Mouse (Mus musculus) midbrain, embryonic 14.5 days (tissue): ENCODE measurements around the gene Slc13a2. TPM values are rescaled to one million over a fixed set of nuclear protein-coding genes. Genes with fewer than 3 reads are reported as not detected.

ENCODE experiments used
- ATAC-seq: fragments of 200-750 bp; cut with Nextera tagmentation; 2 replicates; pipeline ENCODE4 v1.8.0; 2017; ENCODE audit warnings: moderate number of reproducible peaks, moderate library complexity; ENCODE audit not compliant: low FRiP score, low TSS enrichment
- DNase-seq: peaks from one replicate; pipeline ENCODE4 v3.0.0-alpha.2; 2015
- H3K27ac ChIP-seq: fragments of 300-500 bp; sonication (generic); replicated peaks from 2 replicates; pipeline ENCODE4 v1.5.1; 2014; ENCODE audit warnings: mild to moderate bottlenecking, low read depth, low read length, moderate library complexity
- H3K27me3 ChIP-seq: fragments of 300-500 bp; sonication (generic); 2 replicates; pipeline ENCODE4 v1.6.1; 2014; ENCODE audit warnings: low read length, control low read depth, mixed read lengths; ENCODE audit not compliant: control insufficient read depth, insufficient read depth
- H3K36me3 ChIP-seq: fragments of 300-500 bp; sonication (generic); 2 replicates; pipeline ENCODE4 v1.6.1; 2014; ENCODE audit warnings: low read length, control low read depth; ENCODE audit not compliant: control insufficient read depth, insufficient read depth
- H3K4me1 ChIP-seq: fragments of 300-500 bp; sonication (generic); 2 replicates; pipeline ENCODE4 v1.6.1; 2014; ENCODE audit warnings: mild to moderate bottlenecking, antibody characterized with exemption, low read length, control low read depth; ENCODE audit not compliant: control insufficient read depth, insufficient read depth
- H3K4me2 ChIP-seq: fragments of 300-500 bp; sonication (generic); 2 replicates; pipeline ENCODE4 v1.6.1; 2014; ENCODE audit warnings: mild to moderate bottlenecking, low read length, moderate library complexity
- H3K4me3 ChIP-seq: fragments of 300-500 bp; sonication (generic); replicated peaks from 2 replicates; pipeline ENCODE4 v1.5.1; 2014; ENCODE audit warnings: low read depth, low read length
- H3K9ac ChIP-seq: fragments of 300-500 bp; sonication (generic); replicated peaks from 2 replicates; pipeline ENCODE4 v1.6.1; 2014; ENCODE audit warnings: mild to moderate bottlenecking, low read length, moderate library complexity
- H3K9me3 ChIP-seq: fragments of 300-500 bp; sonication (generic); 2 replicates; pipeline ENCODE4 v1.6.1; 2016; ENCODE audit warnings: low read length, control low read depth, mixed read lengths; ENCODE audit not compliant: control insufficient read depth
- WGBS: fragments of 180-500 bp; shearing (Covaris S2); extraction: QIAGEN DNeasy Blood & Tissue Kit; methylation state at CpG from one replicate; pipeline ENCODE4 v1.1.7; 2014; 5-methylcytosine and 5-hydroxymethylcytosine counted together
- polyA plus RNA-seq: library from polyadenylated mRNA; unstranded; fragments of >200 nt; fragmentation: Nextera tagmentation; extraction: Ambion mirVana; gene quantifications from 2 replicates; pipeline ENCODE4 v1.2.1, GENCODE M21; 2014

The Slc13a2 gene
- polyA plus RNA-seq = not detected in 2 replicates

- Histone ChIP-seq H3K27ac (no peak within 1 kb of the TSS), H3K4me2 (no peak within 1 kb of the TSS), H3K4me3 (no peak within 1 kb of the TSS), H3K4me1 (no peaks in the 10 kb centered on the region), H3K9me3 (no peaks in the 10 kb centered on the region), H3K9ac (no peak within 1 kb of the TSS), H3K36me3 (no peaks in the 10 kb centered on the region), H3K27me3 (no peaks in the 10 kb centered on the region)
- DNase-seq (no peak), ATAC-seq (no peak)
- 31% methylated on average over 13 of the region's 13 CpGs for WGBS
These were observed at the start of gene Slc13a2 for GRCm38 (mm10) chr11:78422055-78422819. Slc13a2 (minus strand) TSS chr11:78422217.

- no peak for ATAC-seq
- Histone ChIP-seq H3K4me2 (no peak overlapping the region), H3K9me3 (no peaks in the 10 kb centered on the region), H3K36me3 (peaks cover 34% of the 10 kb centered on the region), H3K27ac (no peak overlapping the region), H3K27me3 (no peaks in the 10 kb centered on the region), H3K9ac (no peak overlapping the region), H3K4me1 (peaks cover 3% of the 10 kb centered on the region), H3K4me3 (no peak overlapping the region)
- no peak for DNase-seq
- WGBS = 92% methylated on average over 10 of the region's 10 CpGs
These were observed 49.5 kb upstream of the Slc13a2 start for GRCm38 (mm10) chr11:78471326-78472103.

- Histone ChIP-seq H3K36me3 (peaks cover 11% of the 10 kb centered on the region), H3K27ac (no peak overlapping the region), H3K4me2 (no peak overlapping the region), H3K27me3 (no peaks in the 10 kb centered on the region), H3K4me3 (no peak overlapping the region), H3K4me1 (peaks cover 12% of the 10 kb centered on the region), H3K9me3 (no peaks in the 10 kb centered on the region), H3K9ac (no peak overlapping the region)
- WGBS = 77% methylated on average over 3 of the region's 3 CpGs
- ATAC-seq = no peak
- DNase-seq = no peak
These were observed 45.9 kb upstream of the Slc13a2 start for GRCm38 (mm10) chr11:78467932-78468331.

- DNase-seq (no peak), ATAC-seq (no peak)
- peaks cover 12% of the 10 kb centered on the region for H3K4me1 ChIP-seq
- no peaks in the 10 kb centered on the region for H3K9me3 ChIP-seq
- H3K27ac ChIP-seq = no peak overlapping the region
- H3K27me3 ChIP-seq = no peaks in the 10 kb centered on the region
- no peak overlapping the region for H3K9ac ChIP-seq
- no peak overlapping the region for H3K4me3 ChIP-seq
- H3K4me2 ChIP-seq = no peak overlapping the region
- peaks cover 7% of the 10 kb centered on the region for H3K36me3 ChIP-seq
- WGBS = 92% methylated on average over 7 of the region's 7 CpGs
These were observed 45.5 kb upstream of the Slc13a2 start for GRCm38 (mm10) chr11:78467515-78467914.

GRCm38 (mm10) chr11:78466242-78466912 lies 44.4 kb upstream of the Slc13a2 start:
- WGBS = 49% methylated on average over 23 of the region's 23 CpGs
- Histone ChIP-seq H3K9ac (peak overlapping the region; percentile 78), H3K9me3 (no peaks in the 10 kb centered on the region; the same call in 1 of the 2 replicates), H3K4me3 (peak overlapping the region; percentile 73), H3K4me1 (peaks cover 12% of the 10 kb centered on the region), H3K36me3 (no peaks in the 10 kb centered on the region), H3K27ac (peak overlapping the region; percentile 86; the same call in 1 of the 2 replicates), H3K27me3 (no peaks in the 10 kb centered on the region), H3K4me2 (peak overlapping the region; percentile 90)
- DNase-seq = peak; percentile 11
- ATAC-seq = peak; percentile 18; the same call in 1 of the 2 replicates

GRCm38 (mm10) chr11:78465568-78466180 lies 43.7 kb upstream of the Slc13a2 start, which contains the start of gene Slc46a1:
Slc46a1 (plus strand) TSS chr11:78465697.
- Histone ChIP-seq H3K9me3 (no peaks in the 10 kb centered on the region; the same call in 1 of the 2 replicates), H3K4me1 (peaks cover 12% of the 10 kb centered on the region), H3K4me3 (peak within 1 kb of the TSS; percentile 73), H3K9ac (peak within 1 kb of the TSS; percentile 78), H3K4me2 (peak within 1 kb of the TSS; percentile 90), H3K36me3 (no peaks in the 10 kb centered on the region), H3K27ac (peak within 1 kb of the TSS; percentile 86), H3K27me3 (no peaks in the 10 kb centered on the region)
- DNase-seq (peak; percentile 90), ATAC-seq (peak; percentile 92)
- under 1% methylated on average over 41 of the region's 41 CpGs for WGBS

GRCm38 (mm10) chr11:78465116-78465515 lies 43.1 kb upstream of the Slc13a2 start:
- ATAC-seq = no peak
- Histone ChIP-seq H3K36me3 (no peaks in the 10 kb centered on the region), H3K27ac (peak overlapping the region; percentile 86; the same call in 1 of the 2 replicates), H3K4me3 (peak overlapping the region; percentile 73), H3K9me3 (no peaks in the 10 kb centered on the region; the same call in 1 of the 2 replicates), H3K9ac (peak overlapping the region; percentile 78; the same call in 1 of the 2 replicates), H3K27me3 (no peaks in the 10 kb centered on the region), H3K4me2 (peak overlapping the region; percentile 90), H3K4me1 (peaks cover 12% of the 10 kb centered on the region)
- WGBS = 21% methylated on average over 9 of the region's 9 CpGs
- peak; percentile 32 for DNase-seq
